Mouse (Mus musculus) spleen, postnatal 36 days (tissue): ENCODE data around the gene Pcdh15.

Source experiments
- DNase-seq, 2 experiments: peaks; one replicate each; pipeline ENCODE4 v3.0.0; 2022; ENCODE audit warnings: low spot score in 2 of 2, mixed read lengths in 1 of 2

The Pcdh15 gene

GRCm38 (mm10) chr10:74555326-74555725 is 1456.2 kb downstream of the Pcdh15 start:
- no peak for DNase-seq

GRCm38 (mm10) chr10:74569603-74570002 is 1470.5 kb downstream of the Pcdh15 start:
- no peak for DNase-seq

GRCm38 (mm10) chr10:74579924-74580323 is 1480.8 kb downstream of the Pcdh15 start:
- DNase-seq = no peak

- DNase-seq = no peak
Measured at GRCm38 (mm10) chr10:74591799-74592198, 1492.7 kb downstream of the Pcdh15 start.

GRCm38 (mm10) chr10:74607683-74608082 is 1508.5 kb downstream of the Pcdh15 start:
- DNase-seq = no peak

- no peak for DNase-seq
Measured at GRCm38 (mm10) chr10:74621837-74622236, 1522.7 kb downstream of the Pcdh15 start.

- DNase-seq = no peak
Measured at GRCm38 (mm10) chr10:74625715-74626114, 1526.6 kb downstream of the Pcdh15 start.

GRCm38 (mm10) chr10:74626596-74626995 is 1527.5 kb downstream of the Pcdh15 start:
- no peak for DNase-seq

- no peak for DNase-seq
Measured at GRCm38 (mm10) chr10:74631314-74631713, 1532.2 kb downstream of the Pcdh15 start.

GRCm38 (mm10) chr10:74637040-74637439 is 1537.9 kb downstream of the Pcdh15 start:
- DNase-seq = no peak

GRCm38 (mm10) chr10:74642125-74642524 is 1543.0 kb downstream of the Pcdh15 start:
- no peak for DNase-seq

GRCm38 (mm10) chr10:74663171-74663570 is 1564.0 kb downstream of the Pcdh15 start:
- DNase-seq = no peak

GRCm38 (mm10) chr10:74680016-74680491 is 1580.9 kb downstream of the Pcdh15 start:
- DNase-seq = no peak

GRCm38 (mm10) chr10:74680559-74680958 is 1581.4 kb downstream of the Pcdh15 start:
- DNase-seq = no peak
